Mouse (Mus musculus): Measurements from ENCODE around the gene Wipf1.
A peak's percentile ranks its signal among the peaks of the same experiment; 100 is the strongest.

Gene Wipf1

DNA sequence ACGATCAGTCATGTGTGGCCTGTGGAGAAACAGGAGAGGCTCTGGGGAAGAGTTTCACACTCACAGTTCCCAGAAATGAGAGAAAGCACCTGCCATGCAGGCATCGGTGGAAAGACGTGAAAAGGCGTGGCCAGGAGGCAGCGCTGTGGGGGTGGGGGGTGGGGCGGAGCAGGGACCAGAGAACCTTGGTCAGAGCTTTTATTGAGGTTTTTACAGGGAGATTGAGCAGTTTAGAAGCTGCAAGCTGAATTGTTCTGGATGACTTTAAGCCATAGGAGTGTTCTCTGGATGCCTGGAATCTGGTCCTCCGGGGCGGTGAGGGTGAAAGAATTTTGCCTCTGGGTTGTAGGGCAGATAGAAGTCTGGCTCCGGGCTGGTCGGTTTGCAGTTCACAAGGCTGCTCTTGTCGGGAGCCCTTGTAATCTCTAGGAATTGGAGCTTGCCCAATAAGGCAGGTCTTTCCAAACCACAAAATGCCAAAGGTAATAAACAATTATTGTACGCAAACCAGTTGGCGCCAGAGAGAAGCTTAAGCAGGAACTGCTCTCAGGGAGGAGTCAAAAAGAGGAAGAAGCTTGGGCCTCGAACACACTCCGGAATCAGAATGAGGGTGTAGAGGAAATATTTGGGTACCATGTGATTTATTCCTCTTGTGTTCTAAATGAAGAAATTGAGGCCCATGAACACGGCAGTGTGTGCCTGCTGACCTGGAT lies 11.1 kb upstream of the Wipf1 start:
- DNase-seq (ENCODE audit: low spot score), result no peak

DNA sequence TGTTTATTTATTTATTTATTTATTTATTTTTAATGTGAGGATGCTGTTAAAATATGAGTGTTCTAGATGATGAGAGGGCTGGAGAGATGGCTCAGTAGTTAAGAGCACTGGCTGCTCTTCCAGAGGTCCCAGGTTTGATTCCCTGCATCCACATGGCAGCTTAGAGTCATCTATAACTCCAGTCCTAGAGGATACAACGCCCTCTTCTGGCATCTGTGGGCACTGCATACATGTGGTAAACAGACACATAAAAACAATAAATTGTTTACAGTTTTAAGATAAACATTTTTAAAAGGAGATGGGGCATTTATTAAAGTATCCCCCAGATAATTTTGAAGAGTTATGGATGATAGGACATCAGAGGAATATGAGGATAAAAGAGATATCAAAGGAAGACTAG lies 10.2 kb upstream of the Wipf1 start:
- no peak for DNase-seq (ENCODE audit: low spot score)

DNA sequence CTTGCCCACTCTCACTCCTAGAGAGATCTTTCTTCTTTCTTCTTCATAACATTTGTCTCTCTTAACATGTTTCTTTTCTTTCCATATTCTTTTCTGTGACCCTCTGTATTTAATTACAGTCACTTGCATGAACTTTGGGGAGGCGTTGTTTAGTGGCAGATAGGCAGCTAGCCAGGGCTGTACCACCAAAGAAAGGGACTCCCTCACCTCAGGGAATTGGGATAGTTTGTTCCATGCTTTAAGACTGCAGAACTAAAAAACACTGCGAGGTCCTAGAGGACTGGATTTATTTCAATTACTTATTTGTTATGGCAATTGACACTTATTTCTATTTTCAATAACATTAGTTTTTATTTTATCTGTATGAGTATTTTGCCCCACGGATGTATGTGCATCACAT lies 9.6 kb upstream of the Wipf1 start:
- no peak for DNase-seq (ENCODE audit: low spot score)

DNA sequence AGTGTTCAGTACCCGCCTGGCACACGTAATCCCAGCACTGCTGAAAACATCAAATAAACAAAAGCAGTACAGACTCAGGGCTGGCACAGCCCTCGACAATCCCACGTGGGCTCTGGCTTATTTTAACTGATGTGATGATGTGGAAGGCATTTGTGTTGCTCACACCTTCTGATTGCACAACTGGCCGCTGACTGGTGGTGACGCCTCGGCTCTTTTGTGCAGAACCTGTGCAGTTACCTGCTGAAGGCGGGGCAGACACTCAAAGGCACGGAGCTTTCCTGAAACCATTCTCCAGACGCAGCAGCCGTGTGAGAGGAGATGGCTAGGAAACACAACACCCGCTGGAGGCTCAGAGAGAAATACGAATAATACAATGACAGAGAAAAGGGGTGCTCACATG lies 9.1 kb upstream of the Wipf1 start:
- no peak for DNase-seq (ENCODE audit: low spot score)

DNA sequence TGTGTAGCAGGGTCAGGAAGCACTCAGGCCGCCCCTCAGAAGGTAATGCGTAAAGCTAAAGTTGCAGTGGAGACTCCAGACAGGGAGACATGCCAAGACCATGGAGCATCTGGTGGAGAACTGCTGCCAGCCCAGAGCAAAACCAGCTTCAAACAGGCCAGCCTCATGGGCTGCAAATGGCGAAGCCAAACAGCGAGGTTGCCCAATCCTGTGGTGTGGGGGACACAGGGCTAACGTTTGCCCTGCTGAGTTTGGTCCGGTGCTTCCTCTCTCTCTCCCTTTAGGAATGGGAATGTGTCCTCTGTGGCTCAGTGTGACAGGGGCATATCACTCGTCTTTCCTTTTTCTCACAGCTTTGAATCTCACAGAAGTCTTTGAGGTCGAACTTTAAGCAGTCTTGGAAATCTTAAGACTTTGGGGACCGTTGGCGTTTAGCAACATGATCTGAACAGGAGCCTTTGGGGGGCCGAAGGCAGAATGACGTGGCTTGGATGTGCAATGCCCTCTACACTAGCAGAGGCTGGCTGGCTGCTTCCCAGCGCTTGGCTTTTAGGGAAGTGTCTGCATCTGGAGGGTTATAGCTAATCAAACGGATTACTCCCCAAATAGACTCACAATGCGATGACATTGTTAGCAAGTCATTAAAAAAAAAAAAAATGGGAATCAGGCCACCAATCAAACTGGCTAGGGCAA lies 6.7 kb upstream of the Wipf1 start:
- no peak for DNase-seq (ENCODE audit: low spot score)

DNA sequence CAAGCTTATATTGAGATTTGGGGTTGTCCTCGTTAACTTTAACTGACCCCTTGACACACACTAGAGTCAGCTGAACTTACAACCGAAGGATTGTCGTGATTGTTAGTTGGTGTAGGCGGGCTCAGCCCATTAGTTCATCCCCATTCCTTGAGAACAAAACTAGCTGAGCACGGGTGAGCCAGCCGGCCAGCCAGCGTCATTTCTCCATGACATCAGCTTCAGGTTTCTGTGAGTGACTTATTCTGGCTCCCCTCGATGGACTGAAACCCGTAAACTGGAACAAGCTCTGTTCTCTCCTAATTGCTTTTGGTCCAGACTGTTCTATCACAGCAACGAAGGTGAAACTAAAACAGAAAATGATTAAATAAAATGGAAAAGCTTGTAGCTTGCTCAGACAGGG lies 5.2 kb upstream of the Wipf1 start:
- no peak for DNase-seq (ENCODE audit: low spot score)

DNA sequence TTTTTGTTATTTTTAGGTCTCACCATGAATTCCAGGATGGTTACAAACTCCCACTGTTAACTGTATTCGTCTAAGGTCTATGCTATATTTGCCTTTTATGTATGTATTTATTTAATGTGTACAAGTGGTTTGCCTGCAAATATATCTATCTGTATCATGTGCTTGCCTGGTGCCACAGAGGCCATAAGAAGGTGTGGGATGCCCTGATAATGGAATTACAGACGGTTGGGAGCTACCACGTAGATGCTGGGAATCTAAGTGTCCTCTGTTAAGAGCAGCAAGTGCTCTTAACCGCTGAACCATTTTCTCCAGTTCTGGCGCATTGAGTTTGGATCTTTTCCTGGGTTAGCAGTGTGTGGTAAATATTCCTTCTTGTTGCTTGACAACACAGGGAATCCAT lies 953 bp upstream of the Wipf1 start:
- DNase-seq (ENCODE audit: low spot score), result no peak

DNA sequence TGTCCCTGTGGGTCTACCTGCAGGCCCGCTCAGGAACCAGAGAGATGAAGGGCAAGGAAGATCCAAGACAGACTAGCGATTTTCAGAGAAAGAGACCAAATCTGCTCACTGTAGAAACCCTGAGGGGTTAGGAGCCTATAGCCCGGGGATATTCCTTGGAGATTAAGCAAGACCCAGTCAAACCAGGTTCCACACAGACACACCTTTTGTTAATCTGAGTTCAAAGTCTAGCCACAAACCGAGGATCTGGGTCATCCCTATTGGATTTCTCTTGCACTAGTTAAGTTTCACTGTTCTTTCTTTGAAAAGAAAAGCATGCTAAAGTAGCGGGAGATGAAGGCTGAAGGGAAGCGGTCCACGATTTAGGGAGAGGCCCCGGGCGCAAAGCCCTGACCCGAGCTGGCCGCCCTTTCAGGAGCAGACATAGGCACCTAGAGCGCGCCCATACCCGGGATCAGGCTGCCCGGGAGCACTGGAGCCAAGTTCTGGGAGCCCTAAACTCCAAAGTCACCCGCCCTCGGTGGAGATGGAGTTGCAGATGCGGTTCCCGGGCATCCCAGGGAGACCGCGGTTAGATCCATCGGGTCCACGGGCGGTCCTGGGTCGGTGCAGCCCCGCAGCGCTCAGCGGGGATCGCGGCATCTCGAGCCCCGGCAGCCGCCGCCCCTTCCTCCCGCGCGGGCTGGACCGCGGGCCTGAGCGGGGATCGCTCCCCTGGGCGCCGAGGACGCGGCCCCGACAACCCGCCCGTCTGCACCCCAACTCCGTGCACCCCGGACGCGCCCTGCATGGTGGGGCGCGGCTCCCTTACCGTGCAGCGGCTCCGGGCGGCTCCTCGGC lies 798 bp downstream of the Wipf1 start:
- peak; percentile 73 for DNase-seq (ENCODE audit: low spot score)

DNA sequence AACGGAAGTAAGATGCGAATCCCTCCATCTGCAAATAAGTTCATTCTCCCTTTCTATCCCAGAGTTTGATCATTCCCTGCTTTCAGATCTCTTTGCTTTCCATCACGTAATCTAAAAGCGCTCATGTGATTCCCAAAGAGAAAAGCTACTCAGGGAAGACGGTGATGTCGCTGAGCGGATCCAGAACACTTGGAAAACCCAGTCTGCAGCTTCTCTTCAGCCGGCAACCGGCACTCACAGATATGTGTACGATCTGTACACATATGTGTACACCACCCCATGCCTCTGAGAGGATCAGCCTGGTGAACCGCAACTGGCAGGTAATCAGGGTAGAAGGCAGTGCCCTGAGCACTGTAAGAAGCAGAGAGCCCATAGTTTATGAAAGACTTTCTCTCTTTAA lies 1.6 kb downstream of the Wipf1 start:
- no peak for DNase-seq (ENCODE audit: low spot score)

DNA sequence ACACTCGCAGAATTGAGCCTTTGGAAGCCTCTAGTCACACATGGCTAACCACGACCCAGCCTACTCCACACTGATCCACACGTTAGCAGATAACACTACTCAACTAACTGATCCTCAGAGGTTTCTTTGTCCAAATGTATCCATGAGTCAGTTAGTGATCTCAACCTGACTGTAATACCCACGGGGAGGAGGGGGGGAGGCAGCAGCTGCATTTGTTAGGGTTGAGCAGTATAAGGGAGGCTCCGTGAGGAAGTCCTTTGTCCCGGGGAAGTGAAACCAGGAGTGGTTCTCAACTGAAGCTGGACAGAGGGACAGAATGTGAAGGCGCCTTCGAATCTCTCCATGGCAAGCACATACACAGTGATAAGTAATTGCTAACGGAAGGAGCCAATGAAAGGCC lies 2.8 kb downstream of the Wipf1 start:
- DNase-seq (ENCODE audit: low spot score), result no peak

DNA sequence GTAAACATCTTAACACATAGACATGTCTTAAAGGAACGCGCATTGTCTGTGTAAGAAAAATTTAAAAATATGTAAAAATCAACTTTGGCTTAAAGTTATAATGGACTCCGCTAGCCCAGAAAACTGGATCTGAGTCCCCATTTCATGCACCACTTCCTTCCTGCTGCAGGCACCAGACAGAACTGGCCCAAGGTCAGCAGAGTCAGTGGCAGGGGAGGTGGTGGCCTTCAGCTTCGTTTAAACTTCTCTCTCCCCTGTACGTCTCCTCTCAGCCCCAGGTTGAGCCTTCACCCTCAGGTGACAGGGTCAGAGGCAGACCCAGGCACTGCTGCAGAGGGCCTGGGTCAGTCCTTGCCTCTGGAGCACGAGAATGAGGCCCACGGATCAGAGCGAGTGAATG lies 6.6 kb downstream of the Wipf1 start:
- DNase-seq (ENCODE audit: low spot score), result no peak

DNA sequence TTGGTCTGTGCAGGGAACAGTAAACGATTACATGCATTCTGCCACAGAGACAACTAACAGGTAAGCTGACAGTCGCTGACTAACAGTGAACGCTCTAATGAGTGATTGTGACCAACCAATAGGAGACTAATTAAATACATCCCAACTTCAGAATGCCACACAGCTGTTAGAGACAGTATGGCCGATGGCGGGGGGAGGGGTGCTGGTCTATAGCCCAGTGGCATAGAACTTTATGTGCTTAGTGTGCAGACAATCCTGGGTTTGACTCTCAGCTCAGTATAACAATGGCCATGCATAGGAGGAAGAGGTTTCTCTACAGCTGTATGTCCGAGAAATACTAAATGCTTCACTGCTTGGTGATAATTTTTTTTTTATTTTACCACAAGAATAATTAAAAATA lies 7.2 kb downstream of the Wipf1 start:
- DNase-seq (ENCODE audit: low spot score), result no peak

DNA sequence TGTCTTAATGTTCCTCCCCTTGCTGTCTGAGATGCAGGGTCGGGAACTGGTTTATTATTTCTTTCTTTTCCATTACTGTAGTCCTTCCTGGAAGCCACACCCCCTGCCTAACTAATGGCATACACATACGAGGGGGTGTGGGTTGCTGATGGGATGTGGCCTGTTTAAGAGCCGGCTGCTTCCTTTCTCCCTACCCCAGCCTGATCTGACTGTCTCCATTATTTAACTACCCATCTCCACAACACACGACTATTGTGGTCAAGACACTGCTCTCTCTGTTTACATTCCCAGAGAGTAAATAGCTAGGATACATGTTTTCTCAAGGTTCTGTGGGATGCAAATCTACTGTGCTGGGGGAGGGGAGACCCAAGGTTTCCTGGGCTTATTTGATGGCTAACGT lies 7.8 kb downstream of the Wipf1 start:
- DNase-seq (ENCODE audit: low spot score), result no peak

DNA sequence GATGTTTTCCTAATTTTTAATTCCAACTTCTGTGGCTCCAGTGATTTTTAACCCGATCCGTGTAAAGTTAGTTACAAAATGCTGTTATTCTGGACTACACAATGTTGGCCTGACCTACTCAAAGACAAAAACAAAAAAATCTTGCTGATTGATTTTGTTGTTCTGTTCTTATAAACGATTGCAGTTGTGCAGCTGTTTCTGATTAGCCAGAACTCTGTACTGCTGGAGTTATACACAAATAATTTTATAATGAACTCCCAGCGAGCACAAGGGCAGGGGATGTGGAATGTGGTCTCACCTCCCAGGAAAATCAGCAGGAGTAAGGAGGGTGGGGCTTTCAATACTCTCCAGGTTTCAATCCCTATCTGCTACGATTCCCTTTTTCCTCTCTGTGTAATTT lies 10.6 kb downstream of the Wipf1 start:
- no peak for DNase-seq (ENCODE audit: low spot score)

DNA sequence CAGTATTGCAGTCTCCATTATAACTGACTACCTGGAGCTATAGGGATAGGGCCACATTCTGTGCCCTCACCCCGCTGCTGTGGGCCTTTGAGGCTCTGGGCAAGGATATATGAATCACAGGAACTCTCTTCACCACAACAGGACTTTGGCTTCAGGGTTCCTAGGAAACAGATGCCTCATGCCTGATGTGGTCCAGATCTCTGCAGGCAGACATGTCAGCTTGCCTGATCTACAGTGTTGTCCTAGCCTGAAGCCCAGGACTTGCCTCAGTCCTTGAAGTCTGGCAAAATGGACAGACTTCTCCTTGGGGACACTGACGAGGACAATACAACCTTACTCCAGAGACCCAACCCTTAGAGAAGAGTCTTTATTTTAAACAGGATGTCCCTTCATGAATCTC lies 11.2 kb downstream of the Wipf1 start:
- DNase-seq (ENCODE audit: low spot score), result no peak

DNA sequence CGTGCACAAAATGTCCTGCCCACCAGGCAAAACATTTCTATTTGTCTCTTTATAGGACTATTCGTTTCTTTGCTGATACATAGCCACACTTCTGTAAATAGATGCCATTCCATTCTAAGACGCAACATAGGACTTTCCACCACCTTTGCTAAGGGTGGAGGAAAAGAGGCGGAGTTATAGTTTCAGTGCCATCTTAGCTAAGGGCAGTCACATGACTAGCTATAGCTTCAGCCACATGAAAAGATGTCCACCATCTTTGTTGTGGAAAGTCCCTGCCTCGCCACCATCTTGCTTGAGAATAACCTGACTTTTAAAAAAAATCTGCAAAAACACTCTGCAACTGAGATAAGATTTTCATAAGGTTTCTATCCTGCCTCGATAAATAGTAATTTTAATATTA lies 15.4 kb downstream of the Wipf1 start:
- no peak for DNase-seq (ENCODE audit: low spot score)

DNA sequence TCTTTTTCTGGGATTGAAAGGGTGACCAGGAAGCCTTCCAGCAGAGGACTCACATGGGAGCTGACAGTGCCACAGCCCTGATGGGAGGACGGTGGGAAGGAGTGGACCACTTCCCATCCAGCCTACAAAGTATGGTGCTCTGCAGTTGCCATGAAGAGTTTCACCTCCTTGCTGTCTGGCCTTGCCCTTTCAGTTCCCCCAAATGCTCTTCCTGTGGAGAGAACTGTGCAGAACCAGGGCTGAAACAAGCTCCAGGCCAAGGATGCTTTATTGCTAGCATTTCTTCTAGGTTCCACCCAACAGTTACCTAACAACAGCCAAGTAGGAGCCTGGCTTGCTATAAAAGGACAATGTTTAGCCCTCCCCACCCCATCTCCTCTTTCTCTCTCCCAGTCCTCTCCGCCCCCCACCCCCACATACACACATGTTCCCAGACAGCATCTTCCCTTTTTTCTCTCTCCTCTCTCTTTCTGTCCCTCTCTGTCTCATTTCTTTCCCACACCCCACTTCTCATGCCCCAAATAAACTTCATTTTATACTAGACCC lies 16.3 kb downstream of the Wipf1 start:
- no peak for DNase-seq (ENCODE audit: low spot score)

DNA sequence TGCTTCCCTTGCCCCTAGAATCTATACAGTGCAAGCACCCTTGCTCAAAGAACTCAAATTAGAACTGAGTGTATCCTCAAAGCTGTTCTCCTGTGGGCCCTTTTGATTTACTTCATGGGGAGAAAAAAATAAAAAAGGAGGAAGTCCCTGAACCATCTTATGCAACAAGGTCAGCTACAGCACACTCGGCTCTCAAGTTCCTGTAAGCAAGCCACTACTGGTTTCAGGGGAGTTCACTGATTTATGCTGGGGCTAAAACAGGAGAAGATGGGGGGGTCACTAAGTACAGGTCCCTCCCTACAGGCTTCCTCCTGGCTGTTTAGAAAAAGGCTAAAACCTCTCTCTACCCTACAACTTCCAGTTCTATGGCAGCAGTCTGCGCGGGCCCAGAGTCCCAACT lies 17.5 kb downstream of the Wipf1 start:
- DNase-seq (ENCODE audit: low spot score), result no peak

DNA sequence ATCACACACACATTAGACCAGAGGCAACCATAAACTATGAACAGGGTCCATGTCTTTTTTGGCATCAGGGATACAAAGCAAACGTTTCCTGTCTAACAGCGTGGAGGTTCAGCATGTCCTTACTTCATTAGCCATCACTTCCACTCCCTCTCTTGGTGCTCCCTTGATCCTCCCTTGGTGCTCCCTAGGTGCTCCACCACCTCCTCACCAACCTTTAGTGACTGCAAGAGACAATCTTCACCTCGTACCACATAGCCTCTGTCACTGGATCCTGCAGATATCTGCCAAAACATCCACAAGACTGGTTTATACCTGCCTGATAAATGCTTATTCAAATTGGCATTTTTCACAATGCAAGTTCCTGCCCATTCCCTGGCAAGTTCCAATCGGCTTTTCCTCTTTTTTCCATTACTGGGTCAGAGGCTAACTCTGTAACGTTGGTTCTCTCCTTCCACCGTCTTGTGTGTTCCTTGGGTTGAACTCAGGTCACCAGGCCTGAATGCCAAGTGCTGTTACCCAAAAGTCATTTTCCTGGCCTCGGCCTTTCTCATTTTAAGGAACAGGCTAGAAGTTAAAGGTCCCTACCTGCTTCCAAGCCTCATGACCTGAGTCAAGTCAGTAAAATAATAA lies 18.7 kb downstream of the Wipf1 start:
- no peak for DNase-seq (ENCODE audit: low spot score)

DNA sequence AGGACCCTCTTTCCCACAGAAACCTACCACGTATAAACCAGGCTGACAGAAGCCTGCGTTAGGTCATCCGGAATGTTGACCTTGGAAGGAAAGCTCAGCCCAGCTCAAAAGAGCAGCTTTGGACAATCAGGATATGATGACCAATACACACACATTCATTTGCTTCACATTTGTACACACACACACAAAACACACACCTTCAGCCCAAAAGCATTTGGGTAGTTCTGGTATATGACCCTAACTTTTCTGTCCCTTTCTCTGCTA lies 19.6 kb downstream of the Wipf1 start:
- DNase-seq (ENCODE audit: low spot score), result no peak

DNA sequence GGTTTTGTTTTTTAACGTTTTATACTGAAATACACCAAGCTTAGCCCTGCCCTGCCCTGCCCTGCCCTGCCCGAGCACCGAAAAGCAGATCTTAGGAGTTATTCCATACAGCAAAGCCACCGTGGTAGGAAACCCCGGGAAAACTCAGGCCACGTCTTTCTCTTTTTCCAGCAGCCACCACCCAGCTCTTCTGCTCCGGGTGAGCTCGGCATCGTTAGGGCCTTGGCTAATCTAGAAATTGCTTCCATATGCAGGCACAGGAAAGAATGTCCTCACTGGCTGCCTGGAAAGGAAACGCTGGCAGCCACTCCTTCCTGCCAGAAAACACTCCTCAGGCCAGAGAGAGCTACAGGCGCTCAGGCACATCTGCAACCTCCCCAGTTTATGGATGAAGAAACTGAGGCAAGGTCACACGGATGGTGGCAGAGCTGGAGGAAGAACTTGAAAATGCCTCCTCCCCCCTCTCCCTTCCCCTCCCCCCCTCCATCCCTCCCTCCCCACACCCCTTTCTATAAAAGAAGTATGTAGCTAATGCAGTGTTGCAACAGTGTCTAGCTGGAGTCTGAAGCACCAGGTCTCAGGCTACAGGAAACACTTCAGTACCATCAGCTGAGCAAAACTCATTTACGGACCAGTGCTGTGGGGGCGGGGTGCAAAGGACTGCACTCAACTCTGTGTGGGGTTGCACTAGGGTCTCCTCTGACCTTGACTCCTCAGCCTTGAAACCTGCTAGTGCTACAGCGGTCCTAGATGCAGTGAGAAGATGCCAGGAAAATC lies 20.1 kb downstream of the Wipf1 start:
- DNase-seq (ENCODE audit: low spot score), result no peak

DNA sequence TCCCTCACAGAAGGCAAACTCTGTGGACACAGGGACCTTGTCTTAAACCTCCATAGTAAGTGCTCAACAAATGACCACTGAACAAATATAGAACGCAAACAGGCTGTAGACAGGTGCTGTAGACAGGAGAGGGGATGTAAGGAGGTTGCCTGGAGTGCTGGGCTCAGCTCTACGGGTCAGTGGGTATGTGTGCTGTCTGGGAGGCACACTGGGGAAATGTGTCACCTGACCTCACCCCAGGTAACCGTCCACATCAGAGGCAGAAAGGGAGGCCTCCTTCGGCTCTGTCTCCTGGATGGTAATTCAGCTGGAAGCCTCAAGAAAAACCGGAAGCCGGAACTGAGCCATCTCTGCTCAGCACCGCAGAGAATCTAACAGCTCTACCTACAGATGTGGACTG lies 21.6 kb downstream of the Wipf1 start:
- DNase-seq (ENCODE audit: low spot score), result no peak

Measured in yolk sac, embryonic 10.5 days (tissue).